Mouse (Mus musculus): ENCODE results near the gene Scn4a.

The Scn4a gene

GRCm38 (mm10) chr11:106313533-106313932 is 39.6 kb downstream of the Scn4a start:
- peak; percentile 30 for DNase-seq

- no peak for DNase-seq
Observed at GRCm38 (mm10) chr11:106310123-106310522, 43.0 kb downstream of the Scn4a start.

- peak; percentile 21 for DNase-seq
Observed at GRCm38 (mm10) chr11:106308162-106308561, 44.9 kb downstream of the Scn4a start.

- DNase-seq = no peak
Observed at GRCm38 (mm10) chr11:106307432-106307831, 45.7 kb downstream of the Scn4a start.

GRCm38 (mm10) chr11:106306758-106307157 is 46.3 kb downstream of the Scn4a start:
- no peak for DNase-seq

- DNase-seq = no peak
Observed at GRCm38 (mm10) chr11:106306065-106306385, 47.1 kb downstream of the Scn4a start.

- DNase-seq = no peak
Observed at GRCm38 (mm10) chr11:106305348-106306064, 47.6 kb downstream of the Scn4a start.

GRCm38 (mm10) chr11:106302634-106303033 is 50.5 kb downstream of the Scn4a start:
- peak; percentile 74 for DNase-seq

- DNase-seq = no peak
Observed at GRCm38 (mm10) chr11:106301765-106302164, 51.3 kb downstream of the Scn4a start, which contains the start of gene Gh. Gene Gh, minus strand, starts transcription at chr11:106301865.

- DNase-seq = no peak
Observed at GRCm38 (mm10) chr11:106291861-106292260, 61.2 kb downstream of the Scn4a start.

- no peak for DNase-seq
Observed at GRCm38 (mm10) chr11:106290376-106290775, 62.7 kb downstream of the Scn4a start.

- DNase-seq = peak; percentile 38
Observed at GRCm38 (mm10) chr11:106289369-106289768, 63.7 kb downstream of the Scn4a start.

GRCm38 (mm10) chr11:106286987-106287386 is 66.1 kb downstream of the Scn4a start:
- DNase-seq = no peak

- no peak for DNase-seq
Observed at GRCm38 (mm10) chr11:106286206-106286605, 66.9 kb downstream of the Scn4a start.

GRCm38 (mm10) chr11:106284126-106284525 is 69.0 kb downstream of the Scn4a start:
- no peak for DNase-seq

GRCm38 (mm10) chr11:106283371-106283770 is 69.7 kb downstream of the Scn4a start:
- DNase-seq = no peak

- no peak for DNase-seq
Observed at GRCm38 (mm10) chr11:106282452-106282851, 70.6 kb downstream of the Scn4a start.

GRCm38 (mm10) chr11:106276454-106276853 is 76.6 kb downstream of the Scn4a start, which contains the start of gene Tcam1:
Gene Tcam1, plus strand, starts transcription at chr11:106276672.
- peak; percentile 97 for DNase-seq

GRCm38 (mm10) chr11:106274971-106275411 is 78.1 kb downstream of the Scn4a start:
- no peak for DNase-seq

- no peak for DNase-seq
Observed at GRCm38 (mm10) chr11:106274374-106274773, 78.7 kb downstream of the Scn4a start.

- no peak for DNase-seq
Observed at GRCm38 (mm10) chr11:106273811-106274210, 79.3 kb downstream of the Scn4a start.

GRCm38 (mm10) chr11:106273311-106273684 is 79.8 kb downstream of the Scn4a start:
- no peak for DNase-seq

- peak; percentile 99 for DNase-seq
Observed at GRCm38 (mm10) chr11:106272644-106273310, 80.3 kb downstream of the Scn4a start, which contains the start of gene Smarcd2. Gene Smarcd2, minus strand, starts transcription at chr11:106272972.
